20 mouse cellular contexts compared by ENCODE assay signal in the genomic region with DNA sequence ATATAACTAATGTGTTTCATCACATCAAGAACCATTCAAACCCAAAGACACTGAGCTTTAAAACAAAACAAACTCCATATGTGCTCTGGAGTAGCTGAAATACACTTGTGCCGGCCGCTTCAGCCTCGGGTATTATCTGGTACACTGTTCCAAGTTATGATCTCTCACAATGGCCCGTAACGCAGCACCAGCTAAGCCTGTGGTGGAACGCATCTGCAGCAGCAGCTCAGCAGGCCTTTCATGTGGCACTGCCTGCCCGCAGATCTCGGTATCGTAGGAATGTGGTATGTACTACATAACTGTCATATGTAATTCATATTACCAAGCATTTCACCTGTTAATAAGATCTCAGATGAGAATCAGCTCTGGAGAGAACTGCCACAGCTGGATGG.
A peak's percentile ranks its signal among the peaks of the same experiment; 100 is the strongest.
DNase-seq lines count a peak whose midpoint lies in the region; ATAC-seq and TF ChIP-seq lines count a peak whose summit lies in the region.
"Had no signal": no experiment of that assay in that cellular context is flagged by ENCODE, and none has a peak within 500 bp of the region (broad histone marks: within the 10 kb centered on the region; RNA-seq: fewer than 3 reads in every experiment).

No protein-coding gene starts in this region.

- DNase-seq in hindbrain, embryonic 14.5 days (ENCODE audit: low spot score) = no peak
- DNase-seq in hindbrain, postnatal 0 days (ENCODE audit: low spot score) = no peak
- peak; percentile 27 for DNase-seq in Muller cell, postnatal 12 days (ENCODE audit: inconsistent ontology term)
- DNase-seq in natural killer cell, adult 2 months (ENCODE audit: low spot score in 2 of 2) = peak; percentile 11 to 23
- DNase-seq in thymus, postnatal 10 days (ENCODE audit: low spot score in 2 of 2) = peak; percentile 58 to 59
- no peak for DNase-seq in left cerebral cortex, adult 11 months (ENCODE audit: low spot score)
- no peak for DNase-seq in left cerebral cortex, postnatal 4 days
- DNase-seq: cerebellum, postnatal 14 days; gastrocnemius, adult 2 months; heart, adult 11 months; heart, postnatal 10 days; kidney, postnatal 25 days; right cerebral cortex, postnatal 4 days had no signal

- H3K4me1 ChIP-seq in hindbrain, embryonic 14.5 days (replicated peaks; ENCODE audit: control insufficient read depth, insufficient read depth, low read length) = peaks cover 20% of the 10 kb centered on the region
- H3K4me1 ChIP-seq in hindbrain, postnatal 0 days (ENCODE audit: insufficient read depth, low read length) = no peaks in the 10 kb centered on the region
- H3K4me1 ChIP-seq in heart, embryonic 11.5 days (ENCODE audit: control insufficient read depth, insufficient read depth, low read length) = peaks cover 6% of the 10 kb centered on the region

- H3K9ac ChIP-seq in hindbrain, embryonic 14.5 days = no peak overlapping the region
- no peak overlapping the region for H3K9ac ChIP-seq in hindbrain, postnatal 0 days (replicated peaks; ENCODE audit: low read length)
- H3K9ac ChIP-seq in heart, embryonic 11.5 days (ENCODE audit: low read depth, low read length) = no peak overlapping the region
- H3K9ac ChIP-seq: forebrain, embryonic 15.5 days; liver, embryonic 12.5 days; lung, embryonic 15.5 days had no signal

- intact Hi-C loops in left cerebral cortex, postnatal 4 days (cut with DNase I) = no loop called here

- TF ChIP-seq CTCF in hindbrain, postnatal 0 days (IDR thresholded peaks at IDR 0.05; ENCODE audit: low read depth) = no peak

- H3K27ac ChIP-seq in hindbrain, embryonic 14.5 days = 0 out of 2 replicates have a peak overlapping the region, but pooled peaks have one; percentile 29
- no peak overlapping the region for H3K27ac ChIP-seq in hindbrain, postnatal 0 days
- H3K27ac ChIP-seq in heart, embryonic 11.5 days (ENCODE audit: low read depth, low read length) = no peak overlapping the region
- H3K27ac ChIP-seq: forebrain, embryonic 15.5 days; gastrocnemius, adult 2 months; liver, embryonic 12.5 days; lung, embryonic 15.5 days had no signal

- WGBS in hindbrain, embryonic 14.5 days = 37% methylated on average over 9 of the region's 9 CpGs
- 54% methylated on average over 9 of the region's 9 CpGs for WGBS in hindbrain, postnatal 0 days
- 79% methylated on average over 9 of the region's 9 CpGs for WGBS in heart, embryonic 11.5 days (ENCODE audit: insufficient replicate concordance)

- H3K4me3 ChIP-seq in hindbrain, embryonic 14.5 days (replicated peaks; ENCODE audit: low read length) = no peak overlapping the region
- H3K4me3 ChIP-seq in hindbrain, postnatal 0 days (ENCODE audit: low read length) = no peak overlapping the region
- no peak overlapping the region for H3K4me3 ChIP-seq in heart, embryonic 11.5 days (ENCODE audit: low read depth, low read length)
- H3K4me3 ChIP-seq: erythroblast, embryonic 14.5 days; forebrain, embryonic 15.5 days; gastrocnemius, adult 2 months; liver, embryonic 12.5 days; lung, embryonic 15.5 days had no signal

- no peak overlapping the region for H3K4me2 ChIP-seq in hindbrain, embryonic 14.5 days (replicated peaks)
- H3K4me2 ChIP-seq in hindbrain, postnatal 0 days (ENCODE audit: low read depth, low read length) = no peak overlapping the region
- H3K4me2 ChIP-seq in heart, embryonic 11.5 days = no peak overlapping the region
- H3K4me2 ChIP-seq: forebrain, embryonic 15.5 days; liver, embryonic 12.5 days; lung, embryonic 15.5 days had no signal

- no peaks in the 10 kb centered on the region for H3K27me3 ChIP-seq in hindbrain, embryonic 14.5 days (ENCODE audit: control insufficient read depth, insufficient read depth, low read length)
- H3K27me3 ChIP-seq in hindbrain, postnatal 0 days (ENCODE audit: insufficient read depth, low read length) = no peaks in the 10 kb centered on the region
- H3K27me3 ChIP-seq in heart, embryonic 11.5 days (ENCODE audit: control insufficient read depth, insufficient read depth, low read length) = no peaks in the 10 kb centered on the region
- H3K27me3 ChIP-seq: forebrain, embryonic 15.5 days; liver, embryonic 12.5 days; lung, embryonic 15.5 days had no signal

- H3K9me3 ChIP-seq in hindbrain, embryonic 14.5 days (ENCODE audit: control insufficient read depth, low read length) = no peaks in the 10 kb centered on the region
- no peaks in the 10 kb centered on the region for H3K9me3 ChIP-seq in hindbrain, postnatal 0 days (ENCODE audit: low read length)
- no peaks in the 10 kb centered on the region for H3K9me3 ChIP-seq in heart, embryonic 11.5 days (replicated peaks; ENCODE audit: control insufficient read depth, low read length)
- H3K9me3 ChIP-seq: forebrain, embryonic 15.5 days; G1E; liver, embryonic 12.5 days; lung, embryonic 15.5 days had no signal

- ATAC-seq in hindbrain, embryonic 14.5 days (ENCODE audit: low FRiP score) = 0 out of 2 replicates have a peak, but pooled peaks have one; percentile 60
- no peak for ATAC-seq in hindbrain, postnatal 0 days
- ATAC-seq in heart, embryonic 11.5 days (replicated peaks; ENCODE audit: insufficient number of reproducible peaks, low FRiP score, low TSS enrichment) = no peak
- ATAC-seq: activated CD4-positive, CD25-positive, alpha-beta regulatory T cell, adult 4 months; forebrain, embryonic 15.5 days had no signal

- no peaks in the 10 kb centered on the region for H3K36me3 ChIP-seq in hindbrain, embryonic 14.5 days (replicated peaks; ENCODE audit: control insufficient read depth, insufficient read depth)
- no peaks in the 10 kb centered on the region for H3K36me3 ChIP-seq in hindbrain, postnatal 0 days (ENCODE audit: insufficient read depth, low read length)
- no peaks in the 10 kb centered on the region for H3K36me3 ChIP-seq in heart, embryonic 11.5 days (ENCODE audit: control insufficient read depth, insufficient read depth, low read length)
- H3K36me3 ChIP-seq: forebrain, embryonic 15.5 days; G1E; liver, embryonic 12.5 days; lung, embryonic 15.5 days had no signal

Comparison
In these comparisons a context has a peak if more than half of its experiments do, and no peak if none do; other contexts are left out.
1. DNase-seq: peak in Muller cell, postnatal 12 days (single experiment), natural killer cell, adult 2 months (2 of 2) and thymus, postnatal 10 days (2 of 2); none in hindbrain, embryonic 14.5 days (single experiment), hindbrain, postnatal 0 days (single experiment), left cerebral cortex, adult 11 months (single experiment) and left cerebral cortex, postnatal 4 days (single experiment).